Mouse (Mus musculus) central nervous system, embryonic 11.5 days (tissue): ENCODE measurements around the gene Slc1a7. TPM values are rescaled to one million over a fixed set of nuclear protein-coding genes. Genes with fewer than 3 reads are reported as not detected.

Source experiments
- polyA plus RNA-seq: library from polyadenylated mRNA; depleted of rRNA; stranded (reverse); fragments of >200 nt; gene quantifications from 2 replicates; pipeline ENCODE4 v1.2.3, GENCODE M21; 2012; rRNA removed

Slc1a7 gene
- 0.05 TPM in 1 of 2 replicates, not detected in the other for polyA plus RNA-seq

DNA sequence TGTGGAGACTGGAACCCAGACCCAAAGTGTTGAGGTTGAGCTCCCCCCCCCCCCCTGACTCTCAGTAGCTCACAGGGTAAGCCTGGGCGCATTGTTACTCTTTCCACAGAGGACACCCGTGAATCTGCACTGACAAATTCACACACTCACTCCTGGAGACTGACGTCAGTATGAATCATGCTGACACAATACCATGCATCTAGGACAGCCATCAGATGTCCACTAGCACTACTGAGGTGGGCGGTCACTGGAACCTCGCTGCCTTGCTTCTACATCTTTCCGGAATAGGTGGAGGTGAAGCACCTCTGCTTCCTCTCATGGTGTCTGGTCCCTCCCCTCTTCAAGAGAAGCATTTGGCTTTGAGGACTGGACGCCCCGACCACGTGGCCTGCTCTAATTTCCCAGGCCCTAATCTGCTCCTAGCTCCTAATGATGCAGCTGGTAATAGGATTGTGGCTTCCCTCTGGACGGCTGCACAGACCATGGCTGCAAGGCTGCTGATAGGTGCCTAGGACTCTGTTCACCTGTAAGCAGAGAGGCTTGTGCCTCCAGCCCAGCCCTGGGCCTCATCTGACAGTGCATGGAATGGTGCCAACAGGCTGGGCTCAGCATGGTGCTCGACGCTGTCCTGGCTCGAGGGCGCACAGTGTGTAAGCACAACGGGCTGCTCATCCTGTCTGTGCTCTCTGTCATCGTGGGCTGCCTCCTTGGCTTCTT is at the start of gene Slc1a7:
Slc1a7 (plus strand) TSS at position 367 of the 717 bp plus-strand sequence.

DNA sequence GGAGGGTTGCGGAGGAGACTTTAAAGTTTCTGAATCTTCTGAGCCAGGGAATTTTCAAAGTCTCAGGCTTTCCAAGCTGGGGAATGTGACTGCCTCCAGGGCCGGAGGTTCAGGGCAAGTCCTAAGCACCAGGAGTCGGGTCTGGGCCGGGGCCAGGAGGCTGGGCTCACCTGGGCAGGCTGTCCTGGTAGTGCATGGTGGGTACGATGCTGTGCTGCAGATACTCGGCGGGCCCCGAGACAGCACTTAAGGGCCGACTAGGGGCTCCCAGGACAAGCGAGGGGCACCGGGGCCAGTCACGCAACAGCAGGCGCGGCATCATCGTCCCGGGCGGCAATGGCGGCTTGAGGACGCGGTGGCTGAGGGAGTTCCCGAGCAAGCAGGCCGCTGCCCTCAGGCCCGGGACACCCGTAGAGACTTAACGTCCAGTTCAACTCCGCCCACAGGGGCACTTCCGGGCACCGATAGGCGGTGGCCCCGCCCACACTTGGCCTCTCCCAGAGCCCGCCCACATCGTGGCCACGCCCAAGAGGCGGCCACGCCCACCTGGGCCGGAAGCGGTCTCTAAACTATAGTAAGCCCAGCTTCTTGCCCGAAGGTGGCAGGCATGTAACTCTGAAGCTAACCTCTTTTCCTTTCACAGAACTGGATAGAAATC is 44.9 kb upstream of the Slc1a7 start, which contains the start of gene Cpt2:
Cpt2 (minus strand) TSS at position 466 of the 658 bp plus-strand sequence.

Other genes with a start within 250 kb of the Slc1a7 start
- gene Lrp8, start 166.1 kb upstream of the Slc1a7 start, polyA plus RNA-seq: 37.7 and 74.5 TPM in 2 replicates
- gene Magoh, start 88.6 kb upstream of the Slc1a7 start, polyA plus RNA-seq: 235 and 322 TPM in 2 replicates
- 148 and 152 TPM in 2 replicates for gene 0610037L13Rik, start 78.5 kb upstream of the Slc1a7 start, polyA plus RNA-seq
- gene Cpt2, start 44.7 kb upstream of the Slc1a7 start, polyA plus RNA-seq: 21.6 and 24.9 TPM in 2 replicates
- gene Podn, start 128.1 kb downstream of the Slc1a7 start, polyA plus RNA-seq: 2.1 and 3.1 TPM in 2 replicates
- 157 and 327 TPM in 2 replicates for gene Scp2, start 176.7 kb downstream of the Slc1a7 start, polyA plus RNA-seq
- gene Echdc2, start 197.1 kb downstream of the Slc1a7 start, polyA plus RNA-seq: 23.3 and 29.7 TPM in 2 replicates
- 0.02 and 0.15 TPM in 2 replicates for gene Zyg11a, start 249.7 kb downstream of the Slc1a7 start, polyA plus RNA-seq